Mouse (Mus musculus) kidney, postnatal 4 days (tissue): ENCODE data around the gene Sft2d1.
A peak's percentile ranks its signal among the peaks of the same experiment; 100 is the strongest.

Experiments
- DNase-seq, 2 experiments: peaks; one replicate each; pipeline ENCODE4 v3.0.0; 2021; ENCODE audit warnings: mixed read lengths in 2 of 2

Gene Sft2d1

GRCm38 (mm10) chr17:8310838-8311614 lies at the start of gene Sft2d1:
Gene Sft2d1 (plus strand): TSS chr17:8311102.
- DNase-seq = peak; percentile 97 to 98

GRCm38 (mm10) chr17:8264638-8265037 lies 46.3 kb upstream of the Sft2d1 start:
- DNase-seq = peak; percentile 19 to 52

GRCm38 (mm10) chr17:8272054-8272749 lies 38.7 kb upstream of the Sft2d1 start:
- DNase-seq = no peak

GRCm38 (mm10) chr17:8272951-8273350 lies 38.0 kb upstream of the Sft2d1 start:
- DNase-seq = no peak

GRCm38 (mm10) chr17:8276071-8276470 lies 34.8 kb upstream of the Sft2d1 start:
- peak in 1 of 2 experiments; percentile 23 for DNase-seq

GRCm38 (mm10) chr17:8276680-8277079 lies 34.2 kb upstream of the Sft2d1 start:
- DNase-seq = no peak

- no peak for DNase-seq
Observed at GRCm38 (mm10) chr17:8277266-8277665, 33.6 kb upstream of the Sft2d1 start.

- no peak for DNase-seq
Observed at GRCm38 (mm10) chr17:8278356-8278755, 32.5 kb upstream of the Sft2d1 start.

GRCm38 (mm10) chr17:8282821-8283525 lies 27.9 kb upstream of the Sft2d1 start, which contains the start of gene Mpc1:
Gene Mpc1 (plus strand): TSS chr17:8282904.
- peak; percentile 73 to 84 for DNase-seq

GRCm38 (mm10) chr17:8283526-8284253 lies 27.2 kb upstream of the Sft2d1 start:
- DNase-seq = peak; percentile 95 to 98

GRCm38 (mm10) chr17:8284254-8284661 lies 26.6 kb upstream of the Sft2d1 start:
- peak; percentile 40 to 61 for DNase-seq

GRCm38 (mm10) chr17:8285056-8285455 lies 25.8 kb upstream of the Sft2d1 start:
- no peak for DNase-seq

- DNase-seq = no peak
Observed at GRCm38 (mm10) chr17:8286987-8287386, 23.9 kb upstream of the Sft2d1 start.

GRCm38 (mm10) chr17:8289993-8290679 lies 20.8 kb upstream of the Sft2d1 start:
- DNase-seq = no peak

- no peak for DNase-seq
Observed at GRCm38 (mm10) chr17:8290736-8291135, 20.2 kb upstream of the Sft2d1 start.

- DNase-seq = no peak
Observed at GRCm38 (mm10) chr17:8295825-8296224, 15.1 kb upstream of the Sft2d1 start.

GRCm38 (mm10) chr17:8296313-8296844 lies 14.5 kb upstream of the Sft2d1 start:
- no peak for DNase-seq

GRCm38 (mm10) chr17:8297746-8298145 lies 13.2 kb upstream of the Sft2d1 start:
- DNase-seq = no peak

- no peak for DNase-seq
Observed at GRCm38 (mm10) chr17:8298281-8298680, 12.6 kb upstream of the Sft2d1 start.

GRCm38 (mm10) chr17:8299524-8299923 lies 11.4 kb upstream of the Sft2d1 start:
- DNase-seq = no peak

GRCm38 (mm10) chr17:8301515-8301914 lies 9.4 kb upstream of the Sft2d1 start:
- DNase-seq = no peak
